Mouse (Mus musculus) MEL (cell line): ENCODE measurements around the gene Olfr552. TPM values are rescaled to one million over a fixed set of nuclear protein-coding genes. Genes with fewer than 3 reads are reported as not detected.

Experiments
- DNase-seq: peaks from one replicate; pipeline ENCODE4 v3.0.0; 2011; ENCODE audit warnings: low read depth, low spot score
- H3K27ac ChIP-seq: 2 replicates; pipeline ENCODE4 v1.5.1; 2012; ENCODE audit warnings: low read depth, mild to moderate bottlenecking, control low read depth, low read length, moderate library complexity; ENCODE audit not compliant: control insufficient read depth
- H3K27me3 ChIP-seq, 2 experiments: fragments of 150-350 bp in 1 of 2; sonication (generic) in 1 of 2; 2 replicates each; pipeline ENCODE4 v1.6.1; 2012; ENCODE audit warnings: low read length in 2 of 2, mild to moderate bottlenecking in 2 of 2, improper control_type of control experiment in 1 of 2, moderate library complexity in 1 of 2; ENCODE audit not compliant: insufficient read depth in 2 of 2, control insufficient read depth in 1 of 2
- H3K36me3 ChIP-seq, 2 experiments: 2 replicates each; pipeline ENCODE4 v1.6.1; 2012 to 2014; ENCODE audit warnings: low read length in 2 of 2, improper control_type of control experiment in 1 of 2, inconsistent platforms in 1 of 2, mild to moderate bottlenecking in 1 of 2; ENCODE audit not compliant: insufficient read depth in 2 of 2, control insufficient read depth in 1 of 2
- H3K4me1 ChIP-seq, 2 experiments: fragments of 150-350 bp in 1 of 2; sonication (generic) in 1 of 2; 2 replicates each; pipeline ENCODE4 v1.6.1; 2012; ENCODE audit warnings: low read length in 2 of 2, improper control_type of control experiment in 1 of 2, mild to moderate bottlenecking in 1 of 2; ENCODE audit not compliant: insufficient read depth in 2 of 2, control insufficient read depth in 1 of 2
- H3K4me3 ChIP-seq, 2 experiments: fragments of 150-350 bp in 1 of 2; sonication (generic) in 1 of 2; 2 replicates each; pipeline ENCODE4 v1.5.1; 2012; ENCODE audit warnings: low read depth in 2 of 2, low read length in 2 of 2, mild to moderate bottlenecking in 2 of 2, moderate library complexity in 2 of 2, control low read depth in 1 of 2, improper control_type of control experiment in 1 of 2; ENCODE audit not compliant: control insufficient read depth in 1 of 2, insufficient read depth in 1 of 2
- H3K79me2 ChIP-seq: 2 replicates; pipeline ENCODE4 v1.6.1; 2012; ENCODE audit warnings: mild to moderate bottlenecking, low read length, moderate library complexity; ENCODE audit not compliant: control insufficient read depth, poor library complexity, insufficient read depth
- H3K9ac ChIP-seq: 2 replicates; pipeline ENCODE4 v1.6.1; 2012; ENCODE audit warnings: low read depth, mild to moderate bottlenecking, control low read depth, low read length, moderate library complexity; ENCODE audit not compliant: control insufficient read depth, poor library complexity, severe bottlenecking
- H3K9me3 ChIP-seq: fragments of 150-350 bp; sonication (generic); replicated peaks from 2 replicates; pipeline ENCODE4 v1.6.1; 2012; ENCODE audit warnings: mild to moderate bottlenecking, low read length, improper control_type of control experiment, moderate library complexity; ENCODE audit not compliant: insufficient read depth
- CHD2 ChIP-seq: IDR thresholded peaks from 2 replicates; pipeline ENCODE4 v1.6.1; 2011; ENCODE audit warnings: low read length, improper control_type of control experiment
- E2F4 ChIP-seq: IDR thresholded peaks from 2 replicates; pipeline ENCODE4 v1.6.1; 2011; ENCODE audit warnings: low read depth, low read length, improper control_type of control experiment, borderline replicate concordance
- ELF1 ChIP-seq: IDR thresholded peaks from 2 replicates; pipeline ENCODE4 v1.6.1; 2014; ENCODE audit warnings: low read depth, mild to moderate bottlenecking, inconsistent platforms, low read length, improper control_type of control experiment, moderate library complexity
- EP300 ChIP-seq, 2 experiments: IDR thresholded peaks; 2 replicates each; pipeline ENCODE4 v1.6.1; 2011; ENCODE audit warnings: improper control_type of control experiment in 2 of 2, low read length in 2 of 2, low read depth in 1 of 2, mild to moderate bottlenecking in 1 of 2
- ETS1 ChIP-seq: IDR thresholded peaks from 2 replicates; pipeline ENCODE4 v1.6.1; 2012; ENCODE audit warnings: low read depth, mild to moderate bottlenecking, inconsistent platforms, low read length, improper control_type of control experiment, moderate library complexity
- GABPA ChIP-seq: IDR thresholded peaks from 2 replicates; pipeline ENCODE4 v1.6.1; 2012; ENCODE audit warnings: low read depth, mild to moderate bottlenecking, inconsistent platforms, low read length, improper control_type of control experiment, moderate library complexity
- HCFC1 ChIP-seq: IDR thresholded peaks from 2 replicates; pipeline ENCODE4 v1.6.1; 2012; ENCODE audit warnings: low read depth, mild to moderate bottlenecking, inconsistent platforms, low read length, improper control_type of control experiment, moderate library complexity
- MAFK ChIP-seq: IDR thresholded peaks from 2 replicates; pipeline ENCODE4 v1.6.1; 2011; ENCODE audit warnings: low read depth, mild to moderate bottlenecking, low read length, improper control_type of control experiment, borderline replicate concordance
- MAX ChIP-seq: IDR thresholded peaks from 2 replicates; pipeline ENCODE4 v1.6.1; 2011; ENCODE audit warnings: low read length, improper control_type of control experiment
- MAZ ChIP-seq: IDR thresholded peaks from 2 replicates; pipeline ENCODE4 v1.6.1; 2012; ENCODE audit warnings: low read depth, mild to moderate bottlenecking, inconsistent platforms, low read length, improper control_type of control experiment
- MEF2A ChIP-seq: IDR thresholded peaks from 2 replicates; pipeline ENCODE4 v1.6.1; 2014; ENCODE audit warnings: low read depth, mild to moderate bottlenecking, inconsistent platforms, low read length, improper control_type of control experiment; ENCODE audit not compliant: poor library complexity, insufficient replicate concordance, severe bottlenecking; ENCODE audit errors: extremely low read depth
- MXI1 ChIP-seq: IDR thresholded peaks from 2 replicates; pipeline ENCODE4 v1.6.1; 2011; ENCODE audit warnings: mild to moderate bottlenecking, low read depth, low read length, improper control_type of control experiment
- MYB ChIP-seq: IDR thresholded peaks from 2 replicates; pipeline ENCODE4 v1.6.1; 2011; ENCODE audit warnings: mild to moderate bottlenecking, low read depth, low read length, improper control_type of control experiment
- MYC ChIP-seq: IDR thresholded peaks from 2 replicates; pipeline ENCODE4 v1.6.1; 2011; ENCODE audit warnings: low read depth, mild to moderate bottlenecking, low read length, improper control_type of control experiment, moderate library complexity
- NELFE ChIP-seq: IDR thresholded peaks from 2 replicates; pipeline ENCODE4 v1.6.1; 2011; ENCODE audit warnings: low read depth, low read length, improper control_type of control experiment
- POLR2A ChIP-seq, 2 experiments: IDR thresholded peaks; 2 replicates each; pipeline ENCODE4 v1.6.1; 2011 to 2012; ENCODE audit warnings: low read length in 2 of 2, mild to moderate bottlenecking in 2 of 2, control low read depth in 1 of 2, improper control_type of control experiment in 1 of 2, low read depth in 1 of 2, moderate library complexity in 1 of 2; ENCODE audit not compliant: control insufficient read depth in 1 of 2, insufficient read depth in 1 of 2, poor library complexity in 1 of 2
- POLR2AphosphoS2 ChIP-seq: IDR thresholded peaks from 2 replicates; pipeline ENCODE4 v1.6.1; 2011; ENCODE audit warnings: low read length, improper control_type of control experiment
- POLR2AphosphoS5 ChIP-seq: IDR thresholded peaks from 2 replicates; pipeline ENCODE4 v1.6.1; 2012; ENCODE audit warnings: low read depth, borderline replicate concordance, mild to moderate bottlenecking, inconsistent platforms, low read length, moderate library complexity, mixed read lengths
- RAD21 ChIP-seq: IDR thresholded peaks from 2 replicates; pipeline ENCODE4 v1.6.1; 2011; ENCODE audit warnings: mild to moderate bottlenecking, low read depth, low read length, improper control_type of control experiment
- SIN3A ChIP-seq: IDR thresholded peaks from 2 replicates; pipeline ENCODE4 v1.6.1; 2012; ENCODE audit warnings: low read length, improper control_type of control experiment, inconsistent platforms
- SMC3 ChIP-seq: IDR thresholded peaks from 2 replicates; pipeline ENCODE4 v1.6.1; 2011; ENCODE audit warnings: low read depth, low read length, improper control_type of control experiment
- TBP ChIP-seq: IDR thresholded peaks from 2 replicates; pipeline ENCODE4 v1.8.0; 2011; ENCODE audit warnings: low read depth, low read length, improper control_type of control experiment
- UBTF ChIP-seq: IDR thresholded peaks from 2 replicates; pipeline ENCODE4 v1.6.1; 2012; ENCODE audit warnings: low read depth, mild to moderate bottlenecking, inconsistent platforms, low read length, improper control_type of control experiment, moderate library complexity, borderline replicate concordance; ENCODE audit not compliant: insufficient read depth
- ZKSCAN1 ChIP-seq: IDR thresholded peaks from 2 replicates; pipeline ENCODE4 v1.6.1; 2012; ENCODE audit warnings: low read depth, mild to moderate bottlenecking, inconsistent platforms, low read length, improper control_type of control experiment, moderate library complexity
- ZMIZ1 ChIP-seq: IDR thresholded peaks from 2 replicates; pipeline ENCODE4 v1.6.1; 2012; ENCODE audit warnings: low read depth, mild to moderate bottlenecking, inconsistent platforms, low read length, improper control_type of control experiment, moderate library complexity
- ZNF384 ChIP-seq: IDR thresholded peaks from 2 replicates; pipeline ENCODE4 v1.6.1; 2012; ENCODE audit warnings: low read depth, mild to moderate bottlenecking, inconsistent platforms, low read length, improper control_type of control experiment
- polyA plus RNA-seq, 2 experiments: library from polyadenylated mRNA; stranded (reverse) in 1 of 2; unstranded in 1 of 2; fragments of >175 nt in 1 of 2; fragments of >200 nt in 1 of 2; gene quantifications; 2 replicates each; pipeline versions ENCODE4 v1.2.1 to v1.2.4; 2012; ENCODE audit warnings: low replicate concordance in 2 of 2, low read depth in 1 of 2; ENCODE audit not compliant: insufficient read length in 2 of 2, insufficient read depth in 1 of 2, missing spikeins in 1 of 2
- total RNA-seq: library from RNA; depleted of rRNA; stranded (reverse); fragments of 300-350 nt; gene quantifications from 2 replicates; pipeline ENCODE4 v1.2.3, GENCODE M21; 2012

Olfr552 gene
- total and polyA plus RNA-seq, 3 experiments, result not detected

DNA sequence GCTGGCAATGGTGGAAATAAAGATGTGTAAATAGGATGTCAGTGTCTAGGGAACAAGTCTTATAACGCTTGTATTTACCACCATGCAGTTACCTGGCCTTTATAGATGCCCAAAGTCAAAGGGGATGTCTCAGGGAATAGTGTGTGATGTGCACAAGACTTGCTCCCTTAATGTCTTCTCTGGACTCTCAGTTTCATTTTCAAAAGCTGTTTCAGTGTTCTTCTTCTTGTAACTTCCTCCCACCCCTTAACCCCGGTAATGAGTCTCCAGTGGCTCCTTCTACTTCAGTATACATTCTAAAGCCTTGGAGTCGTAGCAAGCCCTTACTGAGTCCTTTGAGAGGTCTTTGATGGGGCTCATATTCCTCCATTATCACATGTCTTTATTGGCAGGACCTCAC, 44.3 kb upstream of the Olfr552 start:
- Histone ChIP-seq H3K79me2 (no peaks in the 10 kb centered on the region), H3K27ac (no peak overlapping the region), H3K4me3 (no peak overlapping the region), H3K9me3 (no peaks in the 10 kb centered on the region), H3K4me1 (no peaks in the 10 kb centered on the region), H3K9ac (no peak overlapping the region), H3K36me3 (no peaks in the 10 kb centered on the region), H3K27me3 (no peaks in the 10 kb centered on the region; a peak in 2 of 4 replicates)
- DNase-seq, result no peak
- no peak for TF ChIP-seq MYC
- TF ChIP-seq UBTF, result no peak
- TF ChIP-seq CHD2, result no peak
- TF ChIP-seq ZKSCAN1, result no peak
- TF ChIP-seq GABPA, result no peak
- no peak for TF ChIP-seq MEF2A
- TF ChIP-seq TBP, result no peak
- TF ChIP-seq SMC3, result no peak
- TF ChIP-seq EP300 (IDR thresholded peaks at IDR 0.05; ENCODE audit: low read depth in 1 of 2, low read length in 2 of 2), result no peak
- TF ChIP-seq NELFE, result no peak
- TF ChIP-seq E2F4, result no peak
- TF ChIP-seq ZMIZ1, result no peak
- no peak for TF ChIP-seq RAD21
- no peak for TF ChIP-seq ZNF384
- no peak for TF ChIP-seq MYB
- TF ChIP-seq MAZ, result no peak
- no peak for TF ChIP-seq POLR2AphosphoS5
- no peak for TF ChIP-seq POLR2AphosphoS2
- TF ChIP-seq MAX, result no peak

DNA sequence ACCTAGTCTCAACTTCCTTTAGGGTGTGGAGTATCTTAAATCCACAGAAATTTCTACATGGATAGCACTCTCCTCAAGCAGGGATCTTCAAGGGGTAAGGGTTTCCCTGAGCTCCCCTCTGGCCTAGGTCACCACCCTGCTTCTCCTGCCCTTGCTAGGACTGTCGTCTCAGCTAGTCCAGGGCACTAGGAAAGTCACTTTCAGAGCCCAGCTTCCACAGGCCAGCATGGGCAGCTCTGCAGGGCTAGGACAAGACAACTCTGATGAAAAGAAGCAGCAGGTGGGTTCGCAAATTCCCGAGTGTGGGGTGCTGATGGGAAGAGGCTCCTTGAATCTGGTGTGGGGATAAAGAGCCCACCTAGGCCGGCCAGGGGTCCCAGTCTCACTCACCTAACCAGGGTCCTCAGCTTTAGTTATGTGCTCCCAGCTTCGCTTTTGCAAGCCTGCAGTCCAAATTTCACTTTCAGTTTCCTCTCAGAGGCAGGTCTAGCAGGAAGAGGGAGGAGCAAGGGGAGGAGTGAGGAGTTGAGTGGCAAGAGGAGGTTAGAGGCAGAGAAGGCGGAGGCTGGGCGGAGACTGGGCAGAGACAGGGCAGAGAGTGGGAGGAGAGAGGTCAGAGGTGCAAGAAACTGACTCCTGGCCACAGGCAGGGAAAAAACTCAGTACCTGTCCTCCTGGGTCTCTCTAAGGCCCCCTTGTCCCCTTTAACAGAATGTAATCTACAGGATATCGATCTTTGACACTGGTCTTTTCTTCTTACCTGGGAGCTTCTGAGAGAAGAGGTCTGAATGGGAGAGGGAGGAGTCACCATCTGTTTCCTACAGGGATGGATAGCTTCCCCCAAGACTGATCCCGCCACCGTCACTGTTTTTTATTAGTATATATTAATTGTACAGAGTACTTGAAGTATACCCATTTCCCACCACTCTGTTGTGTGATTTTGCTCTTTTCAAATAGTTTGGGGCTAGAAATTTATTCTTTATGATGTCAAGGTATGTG, 32.3 kb upstream of the Olfr552 start, which contains the start of gene Trim21:
Trim21 (minus strand) TSS at position 488 of the 999 bp plus-strand sequence.
- Histone ChIP-seq H3K27me3 (no peaks in the 10 kb centered on the region; a peak in 1 of 4 replicates), H3K27ac (no peak within 1 kb of the TSS), H3K4me1 (no peaks in the 10 kb centered on the region; a peak in 1 of 4 replicates), H3K36me3 (no peaks in the 10 kb centered on the region; a peak in 1 of 4 replicates), H3K79me2 (no peaks in the 10 kb centered on the region), H3K9me3 (no peaks in the 10 kb centered on the region), H3K4me3 (peak within 1 kb of the TSS; percentile 73 to 100), H3K9ac (peak within 1 kb of the TSS; percentile 67)
- DNase-seq, result peak; percentile 94
- no peak for TF ChIP-seq TBP
- TF ChIP-seq ELF1, result peak; percentile 70
- no peak for TF ChIP-seq MAFK
- peak; percentile 46; the same call in 1 of the 2 replicates for TF ChIP-seq HCFC1
- TF ChIP-seq ETS1, result peak; percentile 55
- peak; percentile 64 for TF ChIP-seq MXI1
- TF ChIP-seq SIN3A, result peak; percentile 86
- TF ChIP-seq POLR2A (IDR thresholded peaks at IDR 0.05; ENCODE audit: control insufficient read depth in 1 of 2, insufficient read depth in 1 of 2, low read depth in 1 of 2, low read length in 2 of 2, poor library complexity in 1 of 2), result peak in 1 of 2 experiments; percentile 40; a peak in 1 of 4 replicates
